Mouse (Mus musculus) megakaryocyte, embryonic 14.5 days (primary cell): ENCODE results near the gene Duox1.

Source experiments
- FLI1 ChIP-seq: IDR thresholded peaks from 2 replicates; pipeline ENCODE4 v1.6.1; 2012; ENCODE audit warnings: low read length, inconsistent platforms, mixed read lengths
- GATA1 ChIP-seq: IDR thresholded peaks from 3 replicates; pipeline ENCODE4 v1.6.1; 2012; ENCODE audit warnings: mixed read lengths, low read length, inconsistent platforms, borderline replicate concordance

DNA sequence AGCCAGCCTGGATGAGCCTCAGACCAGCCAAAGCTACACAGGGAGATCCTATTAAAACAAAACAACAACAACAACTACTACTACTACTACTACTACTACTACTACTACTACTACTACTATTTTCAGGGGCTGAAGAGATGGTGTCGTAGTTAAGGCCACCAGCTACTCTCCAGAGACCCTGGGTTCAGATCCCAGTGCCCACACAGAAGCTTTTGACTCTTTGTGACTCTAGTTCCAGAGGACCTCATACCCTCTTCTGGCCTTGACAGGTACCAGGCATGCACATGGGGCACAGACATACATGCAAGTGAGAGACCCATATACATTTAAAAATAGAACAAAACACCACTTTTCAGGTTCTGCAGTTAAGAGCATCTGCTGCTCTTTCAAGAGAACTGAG lies 57.1 kb downstream of the Duox1 start:
- no peak for TF ChIP-seq GATA1
- no peak for TF ChIP-seq FLI1
